Mouse (Mus musculus) kidney, postnatal 0 days (tissue): ENCODE results near the gene Smyd4. TPM values are rescaled to one million over a fixed set of nuclear protein-coding genes. Genes with fewer than 3 reads are reported as not detected.
A peak's percentile ranks its signal among the peaks of the same experiment; 100 is the strongest.

Experiments
- ATAC-seq: fragments of 200-750 bp; cut with Nextera tagmentation; replicated peaks from 2 replicates; pipeline ENCODE4 v1.8.0; 2017; ENCODE audit warnings: low read depth, moderate number of reproducible peaks, moderate TSS enrichment, moderate library complexity; ENCODE audit not compliant: low FRiP score
- DNase-seq: peaks from one replicate; pipeline ENCODE4 v3.0.0-alpha.2; 2016; ENCODE audit warnings: low spot score
- H3K27ac ChIP-seq: fragments of 300-500 bp; sonication (generic); 2 replicates; pipeline ENCODE4 v1.5.1; 2014; ENCODE audit warnings: mild to moderate bottlenecking
- H3K27me3 ChIP-seq: fragments of 300-500 bp; sonication (generic); 2 replicates; pipeline ENCODE4 v1.6.1; 2014; ENCODE audit warnings: low read length, mixed read lengths; ENCODE audit not compliant: insufficient read depth
- H3K36me3 ChIP-seq: fragments of 300-500 bp; sonication (generic); 2 replicates; pipeline ENCODE4 v1.6.1; 2014; ENCODE audit warnings: low read length, mixed read lengths; ENCODE audit not compliant: insufficient read depth
- H3K4me1 ChIP-seq: fragments of 300-500 bp; sonication (generic); replicated peaks from 2 replicates; pipeline ENCODE4 v1.6.1; 2014; ENCODE audit warnings: antibody characterized with exemption, low read length, mixed read lengths; ENCODE audit not compliant: insufficient read depth
- H3K4me2 ChIP-seq: fragments of 300-500 bp; sonication (generic); 2 replicates; pipeline ENCODE4 v1.6.1; 2014; ENCODE audit warnings: mild to moderate bottlenecking, low read length, moderate library complexity, mixed read lengths
- H3K4me3 ChIP-seq: fragments of 300-500 bp; sonication (generic); replicated peaks from 2 replicates; pipeline ENCODE4 v1.5.1; 2014; ENCODE audit warnings: low read depth, low read length
- H3K9ac ChIP-seq: fragments of 300-500 bp; sonication (generic); 2 replicates; pipeline ENCODE4 v1.6.1; 2014; ENCODE audit warnings: low read depth, low read length
- H3K9me3 ChIP-seq: fragments of 300-500 bp; sonication (generic); replicated peaks from 2 replicates; pipeline ENCODE4 v1.6.1; 2016; ENCODE audit warnings: low read length, inconsistent platforms, mixed read lengths
- CTCF ChIP-seq: IDR thresholded peaks from 2 replicates; pipeline ENCODE4 v1.5.1; 2016; ENCODE audit warnings: antibody characterized with exemption, low read depth, mild to moderate bottlenecking, moderate library complexity
- WGBS: fragments of 180-500 bp; shearing (Covaris S2); extraction: QIAGEN DNeasy Blood & Tissue Kit; methylation state at CpG from one replicate; pipeline ENCODE4 v1.1.7; 2014; 5-methylcytosine and 5-hydroxymethylcytosine counted together
- polyA plus RNA-seq: library from polyadenylated mRNA; unstranded; fragments of >200 nt; fragmentation: Nextera tagmentation; extraction: Ambion mirVana; gene quantifications from 2 replicates; pipeline ENCODE4 v1.2.1, GENCODE M21; 2015

Smyd4 gene
- polyA plus RNA-seq, 1 experiment from 2014 or later: 9.0 TPM

- Histone ChIP-seq H3K4me1 (no peaks in the 10 kb centered on the region), H3K4me2 (no peak overlapping the region), H3K9me3 (no peaks in the 10 kb centered on the region), H3K4me3 (no peak overlapping the region), H3K36me3 (no peaks in the 10 kb centered on the region), H3K27me3 (no peaks in the 10 kb centered on the region), H3K27ac (no peak overlapping the region), H3K9ac (no peak overlapping the region)
- DNase-seq (no peak), ATAC-seq (no peak)
- no peak for TF ChIP-seq CTCF
- WGBS: 68% methylated on average over 1 of the region's 1 CpGs
Observed at GRCm38 (mm10) chr11:75395611-75396010, 47.4 kb downstream of the Smyd4 start.

GRCm38 (mm10) chr11:75397452-75397851, 49.2 kb downstream of the Smyd4 start:
- no peak overlapping the region for H3K4me3 ChIP-seq
- H3K36me3 ChIP-seq: no peaks in the 10 kb centered on the region
- ATAC-seq: no peak
- no peak for TF ChIP-seq CTCF
- H3K9me3 ChIP-seq: no peaks in the 10 kb centered on the region
- no peaks in the 10 kb centered on the region for H3K27me3 ChIP-seq
- H3K4me1 ChIP-seq: no peaks in the 10 kb centered on the region
- DNase-seq: no peak
- H3K4me2 ChIP-seq: no peak overlapping the region
- no peak overlapping the region for H3K9ac ChIP-seq
- no peak overlapping the region for H3K27ac ChIP-seq
- WGBS: 77% methylated on average over 7 of the region's 7 CpGs

GRCm38 (mm10) chr11:75399411-75399841, 51.2 kb downstream of the Smyd4 start:
- no peaks in the 10 kb centered on the region for H3K27me3 ChIP-seq
- H3K9ac ChIP-seq: no peak overlapping the region
- H3K4me1 ChIP-seq: no peaks in the 10 kb centered on the region
- H3K27ac ChIP-seq: no peak overlapping the region
- H3K36me3 ChIP-seq: no peaks in the 10 kb centered on the region
- no peak for DNase-seq
- no peak overlapping the region for H3K4me2 ChIP-seq
- ATAC-seq: no peak
- H3K9me3 ChIP-seq: no peaks in the 10 kb centered on the region
- no peak overlapping the region for H3K4me3 ChIP-seq
- 79% methylated on average over 11 of the region's 11 CpGs for WGBS
- no peak for TF ChIP-seq CTCF

GRCm38 (mm10) chr11:75400099-75400498, 51.9 kb downstream of the Smyd4 start:
- 57% methylated on average over 9 of the region's 9 CpGs for WGBS
- no peaks in the 10 kb centered on the region for H3K4me1 ChIP-seq
- TF ChIP-seq CTCF: no peak
- ATAC-seq (no peak), DNase-seq (no peak)
- H3K4me3 ChIP-seq: no peak overlapping the region
- H3K27ac ChIP-seq: no peak overlapping the region
- H3K9ac ChIP-seq: 0 out of 2 replicates have a peak overlapping the region, but pooled peaks have one; percentile 27
- H3K27me3 ChIP-seq: no peaks in the 10 kb centered on the region
- no peak overlapping the region for H3K4me2 ChIP-seq
- no peaks in the 10 kb centered on the region for H3K36me3 ChIP-seq
- no peaks in the 10 kb centered on the region for H3K9me3 ChIP-seq

- H3K27ac ChIP-seq: peak overlapping the region; percentile 44; the same call in 1 of the 2 replicates
- no peaks in the 10 kb centered on the region for H3K36me3 ChIP-seq
- DNase-seq (peak; percentile 85), ATAC-seq (peak; percentile 82; the same call in 1 of the 2 replicates)
- H3K4me2 ChIP-seq: no peak overlapping the region
- H3K9ac ChIP-seq: no peak overlapping the region
- peak; percentile 81 for TF ChIP-seq CTCF
- no peaks in the 10 kb centered on the region for H3K27me3 ChIP-seq
- WGBS: 61% methylated on average over 5 of the region's 5 CpGs
- H3K9me3 ChIP-seq: no peaks in the 10 kb centered on the region
- H3K4me1 ChIP-seq: no peaks in the 10 kb centered on the region
- H3K4me3 ChIP-seq: no peak overlapping the region
Observed at GRCm38 (mm10) chr11:75402271-75402690, 54.0 kb downstream of the Smyd4 start.

GRCm38 (mm10) chr11:75403301-75404052, 55.2 kb downstream of the Smyd4 start:
- no peak for TF ChIP-seq CTCF
- H3K27ac ChIP-seq: peak overlapping the region; percentile 36
- ATAC-seq (no peak), DNase-seq (no peak)
- H3K27me3 ChIP-seq: no peaks in the 10 kb centered on the region
- WGBS: 78% methylated on average over 6 of the region's 6 CpGs
- H3K4me3 ChIP-seq: no peak overlapping the region
- no peak overlapping the region for H3K4me2 ChIP-seq
- H3K9me3 ChIP-seq: no peaks in the 10 kb centered on the region
- no peaks in the 10 kb centered on the region for H3K4me1 ChIP-seq
- H3K9ac ChIP-seq: no peak overlapping the region; the same call in 1 of the 2 replicates
- no peaks in the 10 kb centered on the region for H3K36me3 ChIP-seq
